Mouse (Mus musculus) thymus, postnatal 36 days (tissue): ENCODE results near the gene Mon2.
"Not testable (repeated sequence)": the region's sequence is repeated elsewhere in the genome, so short reads cannot be mapped to it uniquely, and the experiment has no call there.

Experiments used
- DNase-seq, 2 experiments: peaks; one replicate each; pipeline ENCODE4 v3.0.0; 2022; ENCODE audit warnings: mixed read lengths in 2 of 2

Gene Mon2

DNA sequence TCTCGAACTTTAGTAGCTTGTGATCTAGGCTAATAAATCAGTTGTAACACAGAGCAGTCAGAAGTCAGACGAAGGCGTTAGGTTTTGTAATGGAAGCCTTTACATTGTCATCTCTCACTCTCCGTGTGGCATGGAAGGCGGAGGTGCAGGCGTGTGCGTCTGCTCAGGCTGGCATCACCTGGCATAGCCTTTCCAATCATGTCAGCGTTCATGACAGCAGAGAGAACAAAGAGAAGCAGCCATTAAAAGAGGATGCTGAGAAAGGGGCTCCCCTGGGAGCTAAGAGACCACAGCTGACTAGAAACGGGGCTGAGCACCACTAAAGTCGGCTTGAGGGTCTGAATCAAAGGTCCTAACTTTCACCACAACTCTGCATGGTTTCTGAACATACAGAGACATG, 19.8 kb downstream of the Mon2 start:
- DNase-seq, result no peak

DNA sequence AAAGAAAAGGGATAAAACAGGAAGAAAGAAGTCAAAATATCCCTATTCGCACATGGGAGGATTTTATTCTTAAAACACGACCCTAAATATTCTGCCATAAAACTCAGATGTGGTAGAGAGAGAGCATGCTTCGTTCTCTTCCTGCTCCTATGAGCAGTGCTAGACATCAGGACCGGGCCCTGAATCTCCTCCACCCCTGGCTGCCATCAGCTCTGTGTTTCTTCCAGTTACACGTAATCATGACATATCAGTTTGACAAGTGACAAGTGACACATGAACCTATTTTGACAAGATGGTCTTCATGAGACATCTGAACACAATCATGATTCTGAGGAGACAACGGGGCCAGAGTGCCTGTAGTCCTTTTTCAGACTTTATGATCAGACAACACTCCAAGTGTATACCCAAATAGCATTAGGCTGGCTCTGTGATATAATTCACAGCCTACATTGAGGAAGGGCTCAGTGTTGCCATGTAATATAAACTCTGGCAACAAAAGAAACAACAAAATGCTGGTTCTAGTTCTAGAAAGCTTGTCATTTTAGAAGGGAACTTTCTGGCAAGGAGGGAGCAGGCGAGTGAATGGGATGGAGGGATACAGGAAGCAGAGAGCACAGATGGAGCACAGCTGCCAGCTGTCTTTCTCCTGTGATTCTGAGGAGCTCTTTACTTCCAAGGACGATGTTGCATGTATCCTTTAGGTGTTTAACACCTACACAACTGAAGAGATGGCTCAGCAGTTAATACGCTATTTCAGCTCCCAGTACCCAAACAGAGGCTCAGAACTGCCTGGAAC, 20.9 kb downstream of the Mon2 start:
- DNase-seq, result no peak

DNA sequence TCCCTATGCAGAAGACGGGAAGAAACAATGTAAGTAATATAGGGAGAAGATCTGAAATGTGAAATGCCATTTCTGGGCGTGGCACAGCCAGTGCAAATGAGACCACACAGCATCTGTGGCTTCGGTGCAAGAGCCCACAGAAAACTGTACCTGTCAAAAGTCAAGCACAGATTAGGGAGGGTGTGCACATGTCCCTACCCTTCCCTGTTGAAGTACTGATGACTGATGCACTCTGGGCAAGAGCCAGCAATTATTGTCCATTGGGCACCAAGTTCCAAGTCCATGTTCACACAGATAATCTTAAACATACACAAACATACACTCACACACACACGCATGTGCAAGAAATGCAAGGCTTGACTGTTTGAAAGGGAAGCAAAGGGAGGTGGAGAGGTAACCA, 22.7 kb downstream of the Mon2 start:
- no peak for DNase-seq

DNA sequence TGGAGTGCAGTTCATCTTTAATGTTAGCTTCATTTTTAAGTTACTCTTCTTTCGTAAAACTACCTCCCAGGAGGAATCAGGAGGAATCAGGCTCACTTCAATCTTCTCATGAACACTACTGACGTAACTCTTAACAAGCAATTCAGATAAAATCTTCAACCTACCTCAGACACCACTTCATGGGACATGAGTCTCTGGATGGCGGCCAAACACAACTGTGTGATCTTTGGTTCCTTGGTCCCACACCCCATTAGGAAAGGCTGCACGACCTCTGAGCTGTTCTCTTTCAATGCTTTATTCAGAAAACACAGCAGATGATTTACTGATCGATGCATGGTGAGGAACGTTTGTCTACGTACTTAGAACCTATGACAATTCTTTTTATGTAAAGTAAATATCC, 24.3 kb downstream of the Mon2 start:
- no peak for DNase-seq

DNA sequence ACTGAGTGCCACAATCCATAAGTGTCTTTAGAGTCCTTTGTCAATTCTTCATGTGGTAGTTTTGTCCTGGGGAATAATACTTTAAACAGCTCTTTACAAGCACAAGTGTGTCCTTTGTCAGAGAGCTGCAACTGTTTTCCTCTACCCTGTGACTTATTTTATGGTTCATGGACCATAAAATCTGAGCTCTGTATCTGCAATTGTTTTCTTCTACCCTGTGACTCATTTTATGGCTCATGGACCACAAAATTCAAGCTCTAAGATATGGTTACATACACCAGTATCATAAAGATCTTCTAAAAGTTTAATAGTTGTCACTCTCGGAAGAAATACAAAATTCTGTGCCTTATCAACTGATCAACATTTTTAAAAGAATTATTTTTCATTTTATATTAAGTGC, 27.6 kb downstream of the Mon2 start:
- no peak for DNase-seq

DNA sequence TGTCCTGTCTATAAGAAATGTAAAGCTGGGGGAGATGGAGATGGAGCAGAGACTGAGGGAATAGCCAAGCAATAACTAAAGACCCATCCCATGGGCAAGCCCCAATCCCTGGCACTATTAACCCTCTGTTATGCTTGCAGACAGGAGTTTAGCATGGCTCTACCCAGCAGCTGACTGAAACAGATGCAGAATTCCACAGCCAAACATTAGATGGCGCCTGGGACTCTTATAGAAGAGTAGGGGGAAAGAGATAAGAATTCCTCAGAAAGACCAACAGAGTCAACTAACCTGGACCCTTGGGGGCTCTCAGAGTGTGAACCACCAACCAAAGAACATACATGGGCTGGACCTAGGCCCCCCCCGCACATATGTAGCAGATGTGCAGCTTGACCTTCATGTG, 36.4 kb downstream of the Mon2 start:
- DNase-seq, result no peak

DNA sequence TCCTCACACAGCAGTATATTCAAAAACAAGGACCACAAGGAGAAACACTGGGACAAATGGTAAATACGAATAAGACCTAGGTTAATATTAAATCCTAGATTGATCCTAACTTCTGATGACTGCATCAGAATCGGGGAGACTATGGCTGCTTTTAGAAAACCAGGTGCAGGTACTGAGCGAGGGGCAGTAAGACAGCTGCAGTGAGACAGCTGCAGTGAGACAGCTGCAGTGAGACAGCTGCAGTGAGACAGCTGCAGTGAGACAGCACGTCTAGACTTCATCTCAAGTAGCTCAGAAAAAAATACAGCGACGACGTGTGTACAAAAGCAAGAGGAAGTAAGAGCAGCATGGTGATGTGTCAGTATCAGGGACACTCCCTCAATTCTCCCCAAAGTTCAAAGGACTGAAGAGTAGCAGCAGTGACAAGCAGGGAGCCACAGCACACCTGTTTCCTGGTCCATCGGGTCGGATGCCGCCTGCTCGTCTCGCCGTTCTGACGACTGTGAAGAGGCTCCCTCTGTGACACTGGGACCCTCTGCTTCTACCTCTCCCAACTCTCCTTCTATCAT, 44.1 kb downstream of the Mon2 start:
- DNase-seq, result no peak

DNA sequence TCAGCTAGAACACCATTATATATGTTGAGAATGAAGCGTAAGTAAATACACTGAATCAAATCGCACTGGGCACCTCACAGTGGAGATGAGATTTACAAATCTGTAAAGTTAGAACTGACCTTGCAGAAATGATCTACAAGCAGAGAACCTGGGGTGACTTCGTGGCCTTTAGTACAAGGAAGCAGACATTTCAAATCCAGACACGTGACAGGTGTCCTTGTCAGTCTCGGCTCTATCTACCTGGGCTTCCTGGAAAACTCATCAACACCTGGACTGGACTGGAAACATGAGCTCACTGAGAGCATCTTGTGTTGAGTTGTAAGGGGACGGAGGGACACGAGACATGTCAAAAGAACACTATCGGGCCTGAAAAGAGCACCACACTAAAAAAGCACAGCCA, 44.9 kb downstream of the Mon2 start:
- no peak for DNase-seq

DNA sequence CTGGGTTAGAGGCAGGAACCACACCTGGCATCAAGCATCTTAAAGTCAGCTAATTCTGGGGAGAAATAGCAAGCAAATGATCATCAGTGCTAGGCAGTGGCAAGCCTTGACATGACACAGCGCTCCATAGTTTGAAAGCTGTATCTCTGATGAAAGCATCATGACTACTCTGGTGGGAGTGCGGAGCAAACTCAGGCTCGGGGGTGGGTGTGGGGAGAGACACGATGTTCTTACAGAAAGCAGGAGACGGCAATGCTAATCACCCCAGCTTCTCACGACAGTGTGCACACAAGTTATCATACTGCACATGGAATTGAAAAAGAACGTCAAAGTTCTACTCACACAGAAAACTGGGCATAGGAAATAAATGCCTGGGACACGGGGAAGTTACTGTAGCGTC, 45.7 kb downstream of the Mon2 start:
- DNase-seq, result no peak

DNA sequence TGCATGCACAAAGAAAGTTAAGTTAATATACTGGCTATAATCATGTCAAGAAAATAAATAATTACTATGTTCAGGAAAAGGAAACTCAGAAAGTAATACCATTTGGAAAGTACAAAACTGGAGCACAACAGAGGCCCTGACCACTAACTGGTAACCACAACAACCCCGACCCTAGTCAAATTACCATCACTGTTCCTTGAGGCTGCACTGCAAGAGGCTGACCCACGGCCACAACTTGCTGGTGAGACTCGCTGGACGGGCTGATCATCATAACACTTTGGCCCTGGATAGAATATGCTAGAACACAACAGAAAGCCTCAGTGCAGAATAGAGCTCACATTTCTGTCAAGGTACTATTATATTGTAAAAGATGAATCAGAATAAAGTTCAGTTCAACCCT, 47.4 kb downstream of the Mon2 start:
- DNase-seq, result no peak

DNA sequence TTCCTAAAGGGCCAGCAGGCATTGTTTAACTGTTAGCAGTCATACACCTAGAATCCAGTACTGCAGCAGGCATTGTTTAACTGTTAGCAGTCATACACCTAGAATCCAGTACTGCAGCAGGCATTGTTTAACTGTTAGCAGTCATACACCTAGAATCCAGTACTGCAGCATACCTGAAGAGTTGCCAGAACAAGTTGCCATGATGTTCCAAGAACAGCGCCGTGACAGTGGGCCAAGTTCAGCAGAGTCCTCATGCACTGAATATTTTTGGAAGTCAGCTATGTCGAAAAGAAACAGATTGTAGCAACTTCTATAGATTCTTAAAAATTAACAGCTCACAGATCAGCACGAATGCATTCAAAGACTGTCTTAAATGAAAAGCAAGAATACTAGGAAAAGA, 49.6 kb downstream of the Mon2 start:
- DNase-seq, result not testable (repeated sequence)

DNA sequence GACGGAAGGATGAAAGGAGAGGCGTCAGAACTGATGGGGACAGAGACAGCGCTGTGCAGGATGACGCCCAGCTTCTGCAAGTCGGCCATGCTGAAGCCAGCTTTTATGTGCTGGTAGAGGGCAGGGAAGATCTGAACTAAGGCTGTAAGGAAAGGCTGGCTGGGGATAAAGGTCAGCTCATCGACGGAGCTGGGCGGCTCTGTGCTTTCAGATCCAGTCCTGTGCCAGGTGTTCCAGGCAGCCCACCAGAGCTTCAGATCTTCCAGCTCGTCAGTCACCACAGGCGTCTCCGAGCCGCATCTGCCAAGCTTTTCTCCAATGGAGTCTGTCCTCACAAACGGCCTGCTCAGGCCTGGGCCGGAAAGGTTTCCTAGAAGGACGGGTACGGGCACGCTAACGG, 62.9 kb downstream of the Mon2 start:
- no peak for DNase-seq

DNA sequence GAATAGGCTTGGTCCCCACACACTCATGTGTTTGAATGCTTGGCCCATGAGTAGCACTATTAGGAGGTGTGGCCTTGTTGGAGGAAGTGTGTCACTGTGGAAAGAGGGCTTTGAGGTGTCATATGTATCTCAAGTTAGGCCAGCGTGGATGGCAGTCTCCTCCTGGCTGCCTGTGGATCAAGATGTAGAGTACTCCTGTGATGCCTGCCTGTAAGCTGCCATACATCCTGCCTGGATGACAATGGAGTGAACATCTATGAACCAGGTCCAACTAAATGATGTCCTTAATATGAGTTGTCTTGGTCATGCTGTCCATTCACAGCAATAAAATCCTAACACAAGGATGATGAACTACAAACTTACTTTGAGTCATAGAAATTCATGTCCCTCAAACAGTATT, 64.9 kb downstream of the Mon2 start:
- DNase-seq, result no peak

DNA sequence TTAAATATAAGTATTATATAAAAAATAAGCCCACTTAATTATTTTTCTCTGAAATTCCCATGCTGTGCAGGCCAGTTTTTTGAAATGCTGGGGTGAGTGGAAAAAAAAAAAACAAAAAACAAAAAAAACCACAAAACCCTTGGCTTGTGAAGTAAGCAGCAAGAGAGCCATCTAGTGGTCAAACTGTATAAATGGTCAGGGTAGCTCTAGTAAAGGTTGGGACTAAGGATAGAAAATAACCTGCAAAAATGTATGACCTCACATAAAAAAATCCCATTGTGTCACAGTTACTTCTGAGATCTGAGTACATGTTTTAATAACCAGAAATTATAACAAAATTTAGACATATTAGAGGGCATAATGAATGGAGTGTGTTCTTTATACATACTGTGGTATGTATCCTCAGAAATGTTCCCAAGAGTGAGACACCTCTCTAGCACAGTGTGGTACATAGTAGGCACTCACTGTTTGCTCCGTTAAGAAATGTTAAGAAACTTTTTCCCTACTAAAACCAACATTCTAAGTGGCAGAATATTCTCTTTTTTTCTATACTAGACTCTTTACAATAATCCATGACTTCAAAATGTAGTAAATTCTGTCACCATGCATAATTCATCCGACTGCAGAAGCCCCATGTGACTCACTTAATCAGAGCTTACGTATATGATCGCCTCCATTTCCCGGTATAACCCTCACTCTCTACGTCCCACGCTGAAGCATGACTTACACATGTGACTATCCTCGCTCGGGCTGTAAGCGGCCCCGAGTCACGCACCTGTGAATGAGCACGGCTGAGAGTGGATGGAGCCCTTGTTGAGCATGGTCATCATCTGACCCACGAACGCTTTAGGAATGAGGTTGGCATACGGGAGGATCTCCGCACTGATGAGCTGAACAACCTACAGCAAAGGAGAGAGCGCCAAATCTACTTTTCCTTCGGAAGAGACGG, 70.8 kb downstream of the Mon2 start:
- DNase-seq, result no peak

DNA sequence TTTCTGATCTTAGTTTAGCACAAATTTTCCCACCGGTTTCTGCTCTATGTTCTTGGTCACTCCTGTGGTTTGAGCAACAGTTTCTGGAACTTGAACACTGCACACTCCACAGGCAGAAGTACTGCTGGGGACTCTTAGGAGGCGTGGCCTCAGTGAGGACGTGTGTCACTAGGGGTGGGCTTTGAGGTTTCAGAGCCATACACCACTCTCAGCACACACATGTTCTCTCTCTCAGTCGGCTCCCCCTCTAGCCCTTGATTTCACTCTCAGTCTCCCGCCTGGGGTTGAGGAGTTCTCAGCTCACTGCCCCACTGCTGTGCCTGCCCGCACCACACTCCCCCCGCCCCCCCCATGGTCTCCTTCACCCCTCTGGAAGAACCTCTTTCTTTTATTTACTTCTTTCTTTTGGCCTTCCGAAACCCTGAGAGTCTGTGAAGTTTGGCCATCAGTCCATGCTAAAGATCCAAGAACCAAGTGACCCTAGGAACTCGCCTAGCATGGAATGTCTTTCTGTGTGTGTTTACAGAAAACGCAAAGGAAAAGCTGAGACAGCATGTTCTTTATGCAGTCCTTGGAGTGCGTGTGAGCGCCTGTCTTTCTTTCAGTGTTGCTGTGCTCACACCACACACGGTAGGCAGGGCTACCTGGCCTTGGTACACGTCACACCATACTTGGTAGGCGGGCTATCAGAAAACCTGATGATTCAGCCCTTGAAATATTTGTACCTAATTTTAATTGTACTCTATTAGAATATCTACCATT, 71.6 kb downstream of the Mon2 start:
- DNase-seq, result no peak

DNA sequence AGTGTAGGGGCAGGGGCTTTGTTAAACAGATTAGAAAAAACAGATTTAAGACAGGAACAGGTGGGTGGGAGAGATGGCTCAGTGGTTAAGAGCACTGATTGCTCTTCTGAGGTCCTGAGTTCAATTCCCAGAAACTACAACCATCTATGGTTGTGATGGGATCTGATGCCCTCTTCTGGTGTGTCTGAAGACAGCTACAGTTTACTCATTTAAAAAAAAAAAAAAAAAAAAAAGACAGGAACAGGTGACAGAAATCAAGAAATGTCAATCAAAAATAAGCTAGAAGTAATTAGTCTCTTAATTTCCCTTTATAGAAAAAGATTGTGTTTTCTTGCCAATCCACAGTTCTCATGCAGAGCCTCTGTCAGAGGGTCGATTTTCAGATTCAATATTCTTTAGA, 74.3 kb downstream of the Mon2 start:
- no peak for DNase-seq

DNA sequence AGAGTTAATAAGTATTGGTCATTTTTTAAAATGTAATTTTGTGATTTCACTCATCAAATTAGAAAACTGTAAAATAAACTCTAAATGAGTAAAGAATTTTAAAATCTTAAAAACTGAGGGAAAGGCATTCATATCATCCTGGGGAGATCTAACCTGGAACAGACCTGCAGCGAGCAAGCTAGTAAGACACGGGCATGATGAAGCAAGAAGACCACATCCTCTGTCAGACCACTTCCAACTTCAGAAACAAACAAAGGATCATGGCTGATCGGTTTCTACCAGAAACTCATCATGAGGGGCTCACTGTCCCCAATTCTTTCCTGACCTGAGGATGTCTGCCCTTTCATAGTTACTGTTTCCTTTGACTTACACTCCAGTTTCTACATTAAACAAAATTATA, 74.9 kb downstream of the Mon2 start:
- DNase-seq, result no peak

DNA sequence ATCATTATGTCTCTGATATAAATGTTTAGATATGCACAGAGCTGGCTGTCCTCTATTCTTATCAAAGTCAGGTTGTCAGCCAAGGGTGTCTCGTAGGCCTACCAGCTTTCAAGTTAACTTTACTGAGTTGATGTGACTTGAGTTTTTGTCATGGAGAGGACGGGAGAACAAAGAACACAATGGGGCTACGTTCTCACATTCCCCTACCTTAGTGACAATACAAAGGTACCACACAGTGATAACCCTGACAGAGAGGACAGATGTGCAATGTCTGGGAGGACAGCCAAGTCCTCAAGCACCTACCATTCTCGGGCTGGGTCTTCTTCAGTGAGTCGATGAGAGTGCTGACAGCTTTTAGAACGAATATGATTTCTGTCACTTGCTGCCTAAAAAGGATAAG, 76.9 kb downstream of the Mon2 start:
- DNase-seq, result no peak

DNA sequence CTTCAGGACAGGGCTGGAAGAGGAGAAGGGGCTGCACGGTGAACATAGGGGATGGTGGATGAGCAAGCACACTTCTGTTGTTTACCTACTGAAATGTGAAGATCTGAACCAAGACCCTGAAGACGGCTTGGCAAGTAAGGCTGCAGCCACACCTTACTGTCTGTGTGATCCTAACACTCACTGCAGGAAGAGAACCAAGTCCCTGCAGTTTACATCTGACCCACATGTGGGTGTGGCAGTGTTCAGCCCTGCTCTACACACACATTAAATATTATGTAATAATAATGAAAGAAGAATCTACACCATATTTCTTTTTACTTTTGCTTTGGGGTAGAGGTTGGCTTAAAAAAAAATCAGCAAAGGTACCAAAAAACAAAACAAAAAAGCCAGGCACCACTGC, 78.5 kb downstream of the Mon2 start:
- no peak for DNase-seq

DNA sequence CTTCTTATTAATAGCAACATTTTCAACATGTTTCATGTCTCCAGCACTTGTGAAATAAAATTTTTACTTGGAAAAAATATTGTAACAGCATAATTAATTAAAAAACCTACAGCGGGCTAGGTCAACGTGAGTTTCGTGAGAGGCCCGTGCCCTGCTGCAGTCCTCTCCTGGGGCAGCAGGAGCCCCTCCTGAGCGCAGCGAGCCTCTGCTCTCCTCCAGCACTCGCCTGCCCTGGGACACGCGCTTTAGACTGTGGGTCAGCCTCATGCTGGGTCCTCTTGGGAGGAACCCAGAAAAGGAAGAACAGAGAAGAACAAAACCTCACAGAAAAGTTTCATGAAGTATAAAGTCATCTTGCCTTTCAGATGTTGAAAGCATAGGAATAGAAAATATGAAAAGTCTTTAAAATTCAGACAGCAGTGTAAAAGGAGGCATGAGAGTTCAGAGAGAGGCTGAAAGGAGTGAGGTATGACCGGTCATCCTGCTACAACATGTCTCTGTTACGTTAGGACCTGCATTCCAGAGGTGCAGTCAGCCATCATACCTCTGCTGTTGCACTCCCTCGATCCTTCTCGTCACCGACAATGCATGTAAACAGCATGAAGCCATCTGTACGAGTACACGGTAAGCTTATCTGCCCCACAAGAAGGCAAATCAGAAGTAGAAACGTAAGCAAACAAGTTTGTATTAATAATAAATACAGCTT, 81.8 kb downstream of the Mon2 start:
- no peak for DNase-seq

DNA sequence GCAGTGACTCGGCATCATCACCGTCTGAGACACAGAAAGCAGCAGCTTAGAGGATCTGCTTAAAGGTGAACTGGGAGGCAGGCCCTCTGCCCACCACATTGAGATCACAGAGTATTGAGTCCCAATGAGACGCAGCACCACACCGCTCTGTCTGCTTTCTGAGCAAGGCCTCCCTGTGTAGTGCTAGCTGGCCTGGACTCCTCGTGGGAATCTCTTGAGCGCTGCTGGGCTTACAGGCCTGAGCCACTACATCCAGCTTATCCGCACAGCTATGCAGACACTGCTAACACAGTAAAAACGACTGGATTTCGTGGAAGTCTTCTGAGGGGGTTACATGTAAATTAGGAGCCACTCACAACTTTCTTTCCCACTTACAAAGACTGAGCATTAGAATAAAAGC, 84.7 kb downstream of the Mon2 start:
- DNase-seq, result no peak

DNA sequence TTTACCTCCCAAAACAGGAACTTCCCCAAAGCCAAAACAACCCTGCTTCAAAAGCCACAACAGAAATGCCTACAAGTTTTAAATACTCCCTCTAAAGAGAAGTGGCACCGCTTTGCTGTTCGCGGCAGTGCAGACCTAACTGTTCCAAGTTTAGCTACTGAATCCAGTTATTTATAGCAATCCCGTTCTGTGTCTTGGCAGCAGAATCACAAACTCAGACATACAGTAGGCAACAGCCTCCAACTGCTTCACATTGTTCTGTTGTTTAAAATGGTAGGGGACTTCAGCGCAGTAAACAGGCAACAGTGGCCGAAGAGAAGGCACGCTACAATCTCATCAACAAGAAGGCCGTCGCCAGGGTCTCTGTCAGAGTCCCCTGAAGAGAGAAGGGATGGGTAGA, 85.3 kb downstream of the Mon2 start:
- DNase-seq, result no peak
